ENCODE assay signal across 10 mouse cellular contexts in the genomic region with DNA sequence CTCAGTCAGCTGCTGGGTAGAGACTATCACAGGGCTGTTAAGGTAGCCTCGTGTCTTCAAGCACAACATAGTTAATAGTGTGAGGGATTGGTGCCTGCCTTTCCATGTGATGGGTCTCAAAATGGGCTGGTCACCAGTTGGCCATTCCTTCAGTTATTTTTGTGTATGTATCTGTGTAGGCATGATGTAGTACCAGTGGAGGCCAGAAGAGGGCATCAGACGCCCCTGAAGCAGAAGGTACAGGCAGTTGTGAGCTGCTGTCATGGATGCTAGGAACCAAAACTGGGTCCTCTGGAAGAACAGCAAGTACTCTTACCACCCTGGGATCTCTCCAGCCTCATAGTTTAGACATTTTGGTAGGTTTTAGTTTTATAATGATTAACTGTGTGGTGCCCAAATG.
DNase-seq lines count a peak whose midpoint lies in the region; ATAC-seq lines count a peak whose summit lies in the region.
"Had no signal": no experiment of that assay in that cellular context is flagged by ENCODE, and none has a peak within 500 bp of the region (broad histone marks: within the 10 kb centered on the region; RNA-seq: fewer than 3 reads in every experiment).

No protein-coding gene starts in this region.

- H3K27ac ChIP-seq in hindbrain, embryonic 14.5 days: no peak overlapping the region
- H3K27ac ChIP-seq: embryonic facial prominence, embryonic 15.5 days; kidney, embryonic 15.5 days had no signal

- H3K4me3 ChIP-seq in hindbrain, embryonic 14.5 days (replicated peaks; ENCODE audit: low read length): no peak overlapping the region
- H3K4me3 ChIP-seq: embryonic facial prominence, embryonic 15.5 days; kidney, embryonic 15.5 days had no signal

- no peaks in the 10 kb centered on the region for H3K36me3 ChIP-seq in hindbrain, embryonic 14.5 days (replicated peaks; ENCODE audit: control insufficient read depth, insufficient read depth)
- H3K36me3 ChIP-seq: embryonic facial prominence, embryonic 15.5 days; kidney, embryonic 15.5 days had no signal

- H3K27me3 ChIP-seq in hindbrain, embryonic 14.5 days (ENCODE audit: control insufficient read depth, insufficient read depth, low read length): no peaks in the 10 kb centered on the region

- no peak overlapping the region for H3K9ac ChIP-seq in hindbrain, embryonic 14.5 days
- H3K9ac ChIP-seq: embryonic facial prominence, embryonic 15.5 days; kidney, embryonic 15.5 days had no signal

- H3K4me2 ChIP-seq in hindbrain, embryonic 14.5 days (replicated peaks): no peak overlapping the region
- H3K4me2 ChIP-seq: embryonic facial prominence, embryonic 15.5 days; kidney, embryonic 15.5 days had no signal

- DNase-seq in cerebellum, postnatal 10 days: peak; percentile 12 to 24
- DNase-seq in cerebellum, adult 11-12 months: no peak
- peak; percentile 19 for DNase-seq in lung, postnatal 14 days
- no peak for DNase-seq in lung, postnatal 4 days
- peak; percentile 57 for DNase-seq in induced T-regulatory cell, adult 2 months (ENCODE audit: low read depth)
- DNase-seq in thymus, postnatal 25 days: peak; percentile 47
- no peak for DNase-seq in hindbrain, embryonic 14.5 days (ENCODE audit: low spot score)
- DNase-seq in MN1 (ENCODE audit: low spot score): no peak

- WGBS in hindbrain, embryonic 14.5 days: 68% methylated on average over 2 of the region's 2 CpGs

- no peak for ATAC-seq in hindbrain, embryonic 14.5 days (ENCODE audit: low FRiP score)

- H3K4me1 ChIP-seq in hindbrain, embryonic 14.5 days (replicated peaks; ENCODE audit: control insufficient read depth, insufficient read depth, low read length): no peaks in the 10 kb centered on the region
- H3K4me1 ChIP-seq: kidney, embryonic 15.5 days had no signal

- no peaks in the 10 kb centered on the region for H3K9me3 ChIP-seq in hindbrain, embryonic 14.5 days (ENCODE audit: control insufficient read depth, low read length)
- H3K9me3 ChIP-seq: embryonic facial prominence, embryonic 15.5 days; kidney, embryonic 15.5 days had no signal

Comparison
In these comparisons a context has a peak if more than half of its experiments do, and no peak if none do; other contexts are left out.
1. DNase-seq: peak in cerebellum, postnatal 10 days (2 of 2), lung, postnatal 14 days (single experiment), induced T-regulatory cell, adult 2 months (single experiment) and thymus, postnatal 25 days (single experiment); none in cerebellum, adult 11-12 months (single experiment), lung, postnatal 4 days (0 of 2), hindbrain, embryonic 14.5 days (single experiment) and MN1 (single experiment).